Mouse (Mus musculus) olfactory bulb, adult 2 months (tissue): Measurements from ENCODE around the gene Satl1.

Experiments used
- CTCF ChIP-seq: fragments of 200-500 bp; IDR thresholded peaks from 2 replicates; pipeline ENCODE4 v1.5.1; 2012; ENCODE audit warnings: low read depth, mild to moderate bottlenecking, low read length, moderate library complexity; ENCODE audit not compliant: insufficient read depth
- POLR2A ChIP-seq: fragments of 200-500 bp; IDR thresholded peaks from 2 replicates; pipeline ENCODE4 v1.6.1; 2012; ENCODE audit warnings: mild to moderate bottlenecking, low read depth, low read length, moderate library complexity; ENCODE audit not compliant: insufficient read depth

DNA sequence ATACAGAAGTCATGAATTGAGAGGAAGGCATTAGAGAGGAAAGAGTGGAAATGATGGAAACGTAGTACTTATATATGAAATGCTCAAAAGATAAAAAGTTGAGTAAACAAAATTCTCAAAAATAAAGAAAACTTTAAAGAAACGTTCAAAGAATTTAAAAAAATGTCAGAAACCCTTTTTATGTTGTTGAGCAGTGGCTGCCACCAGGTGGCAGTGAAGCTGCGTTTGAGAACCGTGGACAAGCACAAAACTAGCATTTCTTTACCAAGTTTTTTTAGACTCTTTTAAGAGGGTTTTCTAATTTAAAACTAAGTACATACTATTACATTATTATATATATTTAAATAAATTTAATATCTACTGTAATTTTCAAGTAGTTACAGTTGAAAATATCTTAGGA is 38.2 kb downstream of the Satl1 start:
- TF ChIP-seq CTCF (no peak), POLR2A (no peak)
